Mouse (Mus musculus) MEL-GATA-1-ER (cell line): ENCODE results near the gene Mtr.
A peak's percentile ranks its signal among the peaks of the same experiment; 100 is the strongest.

Experiments used
- DNase-seq: peaks from one replicate; pipeline ENCODE4 v3.0.0-alpha.2; 2012; ENCODE audit warnings: low read depth; ENCODE audit errors: extremely low read depth

Mtr gene

GRCm38 (mm10) chr13:12257391-12258380 is at the start of gene Mtr:
Gene Mtr, minus strand, starts transcription at chr13:12258113.
- DNase-seq = peak; percentile 91

DNA sequence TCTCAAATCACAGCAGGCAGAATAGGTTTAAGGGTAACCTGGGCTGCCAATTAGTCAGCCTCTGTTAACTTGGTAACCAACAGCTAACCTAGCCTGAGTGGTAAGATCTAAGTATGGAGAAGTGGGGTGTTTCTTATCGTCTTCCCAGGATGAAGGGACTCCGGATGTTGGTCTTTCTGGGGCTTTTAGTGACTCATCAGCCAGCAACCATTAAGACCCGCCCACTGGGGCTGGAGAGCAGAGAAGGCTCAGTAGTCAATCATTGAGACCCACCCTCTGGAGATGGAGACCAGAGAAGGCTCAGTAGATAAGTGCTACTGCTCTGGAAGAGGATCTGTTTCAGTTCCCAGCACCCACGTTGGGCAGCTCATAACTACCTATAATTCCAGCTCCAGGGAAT is 49.4 kb upstream of the Mtr start:
- DNase-seq = peak; percentile 20

- DNase-seq = no peak
Measured at GRCm38 (mm10) chr13:12305540-12305939, 47.6 kb upstream of the Mtr start.

- no peak for DNase-seq
Measured at GRCm38 (mm10) chr13:12304991-12305390, 47.1 kb upstream of the Mtr start.

GRCm38 (mm10) chr13:12297777-12298176 is 39.9 kb upstream of the Mtr start:
- DNase-seq = no peak

DNA sequence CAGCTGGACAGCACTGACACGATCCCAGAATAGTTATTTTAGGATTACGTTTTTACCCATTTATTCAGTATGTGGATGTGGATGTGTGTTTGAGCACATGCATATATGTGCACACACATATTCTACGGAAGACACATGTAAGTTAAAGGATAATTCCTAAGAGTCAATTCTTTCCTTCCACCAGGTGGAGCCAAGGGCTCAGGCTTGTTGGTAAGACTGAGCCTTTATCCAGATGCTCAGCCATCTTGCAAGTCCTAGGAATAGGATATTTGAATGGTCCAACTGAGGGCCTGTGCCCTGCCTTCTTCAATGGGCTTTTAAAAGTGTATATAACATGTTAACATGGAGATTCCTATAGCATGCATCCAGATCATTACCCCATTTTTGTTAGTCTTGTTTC is 38.8 kb upstream of the Mtr start:
- DNase-seq = no peak

- DNase-seq = no peak
Measured at GRCm38 (mm10) chr13:12293810-12294209, 35.9 kb upstream of the Mtr start.

DNA sequence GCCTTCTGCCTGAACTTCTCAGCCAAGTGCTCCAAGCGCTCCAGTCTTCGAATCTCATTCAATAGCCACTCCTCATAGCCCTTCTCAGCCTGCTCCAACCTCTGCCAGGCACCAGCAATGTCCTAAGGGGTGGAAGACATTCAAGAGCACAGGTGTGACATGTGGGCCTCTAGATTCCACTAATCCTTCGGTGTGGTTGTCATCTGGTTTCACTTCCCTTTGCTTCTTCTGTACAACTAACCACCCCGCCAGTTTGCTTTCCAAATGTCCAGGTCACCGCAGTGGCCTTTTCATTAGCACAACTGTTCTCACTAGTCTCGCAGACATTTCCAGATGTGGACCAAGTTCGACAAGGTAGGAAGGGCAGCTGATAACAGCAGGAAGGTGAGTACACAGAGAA is 32.8 kb upstream of the Mtr start:
- DNase-seq = no peak

GRCm38 (mm10) chr13:12284528-12284927 is 26.6 kb upstream of the Mtr start:
- DNase-seq = no peak

DNA sequence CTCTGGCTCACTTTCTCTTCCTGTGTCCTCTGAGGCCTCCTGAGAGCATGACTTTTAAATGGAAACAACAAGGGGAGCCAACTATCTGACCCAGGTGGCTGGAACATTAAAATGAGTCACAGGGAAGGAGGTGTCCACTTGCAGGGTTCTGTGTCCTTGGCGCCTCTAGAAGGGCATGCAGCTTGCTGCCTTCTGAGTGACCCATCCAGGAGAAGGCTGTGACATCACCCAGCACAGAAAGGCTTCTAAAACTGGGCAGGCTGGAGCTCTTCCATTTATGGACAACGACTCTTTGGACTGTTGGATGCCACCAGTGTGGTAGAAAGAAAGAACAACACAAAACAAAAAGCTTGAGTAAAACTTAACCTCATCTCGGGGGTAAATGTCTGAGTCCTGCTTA is 25.9 kb upstream of the Mtr start:
- no peak for DNase-seq

DNA sequence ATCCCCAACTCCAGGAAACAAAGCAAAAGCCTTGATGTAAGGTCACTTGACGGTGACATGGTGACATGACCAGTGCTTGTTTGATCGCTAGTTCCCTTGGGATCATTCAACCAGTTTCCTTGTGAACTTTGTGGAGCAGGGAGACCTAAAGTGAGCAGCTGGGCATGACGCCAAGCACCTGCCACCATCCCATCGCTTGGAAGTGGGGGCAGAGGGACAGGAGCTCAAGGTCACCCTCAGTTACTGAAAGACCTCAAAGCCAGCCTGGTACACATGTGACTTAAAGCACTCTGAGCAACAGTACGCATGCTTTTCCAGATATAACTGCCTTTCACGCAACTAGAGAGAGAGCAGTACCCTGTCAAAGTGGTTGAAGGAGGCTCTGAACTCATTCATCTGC is 16.8 kb upstream of the Mtr start:
- no peak for DNase-seq

- DNase-seq = no peak
Measured at GRCm38 (mm10) chr13:12274220-12274619, 16.3 kb upstream of the Mtr start.

- peak; percentile 32 for DNase-seq
Measured at GRCm38 (mm10) chr13:12272953-12273352, 15.0 kb upstream of the Mtr start.

- DNase-seq = no peak
Measured at GRCm38 (mm10) chr13:12267971-12268370, 10.1 kb upstream of the Mtr start.

GRCm38 (mm10) chr13:12267097-12267496 is 9.2 kb upstream of the Mtr start:
- DNase-seq = no peak

DNA sequence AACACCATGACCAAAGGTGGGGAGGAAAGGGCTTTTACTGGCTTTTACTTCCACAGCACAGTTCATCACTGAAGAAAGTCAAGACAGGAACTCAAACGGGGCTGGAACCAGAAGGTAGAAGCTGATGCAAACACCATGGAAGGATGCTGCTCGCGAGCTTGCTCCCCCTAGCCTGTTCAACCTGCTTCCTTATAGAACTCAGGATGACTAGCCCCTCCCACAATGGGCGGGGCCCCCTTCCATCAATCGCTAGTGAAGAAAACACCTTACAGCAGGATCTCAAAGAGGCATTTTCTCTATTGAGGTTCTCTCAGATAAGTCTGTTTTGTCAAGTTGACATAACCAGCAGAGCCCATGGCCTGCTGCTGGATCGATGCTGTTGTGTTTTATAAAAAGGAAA is 6.1 kb upstream of the Mtr start:
- no peak for DNase-seq

DNA sequence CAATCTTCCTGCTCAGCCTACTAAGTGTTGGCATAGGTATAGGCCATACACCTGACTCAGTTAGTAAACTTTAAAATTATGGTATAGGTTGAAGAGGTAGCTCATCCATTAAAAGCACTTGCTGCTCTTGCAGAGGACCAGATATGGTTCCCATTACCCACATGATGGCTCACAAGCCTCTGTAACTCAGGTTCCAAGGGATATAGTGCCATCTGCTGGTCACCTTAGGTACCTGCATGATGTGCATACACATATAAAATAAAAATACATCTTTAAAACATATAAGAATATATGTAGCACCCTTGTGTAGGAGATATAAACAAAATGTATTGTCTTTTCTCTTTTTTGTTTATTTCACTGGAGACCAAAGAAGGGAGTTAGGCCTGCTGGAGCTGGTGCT is 3.6 kb upstream of the Mtr start:
- peak; percentile 25 for DNase-seq

GRCm38 (mm10) chr13:12256871-12257390 is 982 bp downstream of the Mtr start:
- peak; percentile 49 for DNase-seq

DNA sequence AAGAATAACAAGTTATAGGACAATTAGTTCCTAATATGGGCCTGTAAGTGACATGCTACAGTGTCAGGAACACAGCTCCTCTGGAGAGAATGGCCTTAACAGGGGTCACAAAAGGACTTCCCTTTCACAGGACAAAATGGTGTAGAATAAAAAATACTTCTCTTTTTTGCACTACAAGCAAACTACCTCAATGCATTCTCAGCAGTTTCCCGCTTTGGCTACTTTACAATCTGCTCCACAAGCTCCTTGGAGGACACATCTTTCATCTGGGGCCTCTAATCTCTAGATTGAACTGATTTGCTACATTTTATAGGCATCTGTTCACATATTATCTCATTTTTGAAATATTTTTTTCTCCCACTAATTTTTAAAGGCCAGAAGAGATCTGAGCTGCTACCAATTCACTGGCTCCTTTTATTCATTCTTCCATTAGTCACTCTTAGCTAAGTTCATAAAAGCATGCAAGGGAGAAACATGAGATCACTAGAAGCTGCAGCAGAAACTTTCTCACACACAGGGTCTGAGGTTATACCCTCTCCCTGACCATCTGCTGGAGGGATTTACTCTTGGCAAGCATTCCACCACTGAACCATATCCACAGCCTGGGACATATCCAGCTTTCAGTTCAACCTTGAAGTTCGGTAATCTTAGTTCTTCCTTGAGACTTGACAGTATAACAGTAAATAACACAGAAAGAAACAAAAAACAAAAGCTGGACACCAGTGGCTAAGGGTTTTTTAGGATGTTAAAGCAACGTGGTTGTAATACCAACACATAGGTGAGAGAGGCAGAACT is 1.8 kb downstream of the Mtr start:
- peak; percentile 39 for DNase-seq

DNA sequence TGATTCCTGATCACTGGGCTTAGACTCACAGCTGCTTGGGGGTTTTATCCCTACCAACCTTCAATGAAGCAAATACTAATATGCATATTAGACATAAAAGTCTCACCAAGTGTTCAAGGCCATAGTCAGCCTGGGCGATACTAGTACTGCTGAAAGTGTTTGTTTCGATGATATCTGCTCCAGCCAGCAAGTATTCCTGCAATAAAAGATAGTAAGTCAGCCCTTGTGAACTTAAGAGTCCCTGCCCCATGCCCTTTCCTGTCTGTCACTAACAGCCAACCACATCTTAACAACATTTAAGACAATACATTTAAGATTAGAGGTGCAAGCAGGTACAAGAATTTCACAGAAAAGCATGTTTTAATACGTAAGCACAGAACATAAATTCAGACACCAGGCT is 7.4 kb downstream of the Mtr start:
- DNase-seq = no peak

- no peak for DNase-seq
Measured at GRCm38 (mm10) chr13:12249195-12249898, 8.6 kb downstream of the Mtr start.
